Mouse (Mus musculus): ENCODE measurements at regions not wholly inside any gene's neighbourhood (a gene's known extent, or its start where the extent isn't known, plus 50 kb on each side); places are given as distances from the start of the nearest gene placed in this dataset.
A peak's percentile ranks its signal among the peaks of the same experiment; 100 is the strongest.

DNA sequence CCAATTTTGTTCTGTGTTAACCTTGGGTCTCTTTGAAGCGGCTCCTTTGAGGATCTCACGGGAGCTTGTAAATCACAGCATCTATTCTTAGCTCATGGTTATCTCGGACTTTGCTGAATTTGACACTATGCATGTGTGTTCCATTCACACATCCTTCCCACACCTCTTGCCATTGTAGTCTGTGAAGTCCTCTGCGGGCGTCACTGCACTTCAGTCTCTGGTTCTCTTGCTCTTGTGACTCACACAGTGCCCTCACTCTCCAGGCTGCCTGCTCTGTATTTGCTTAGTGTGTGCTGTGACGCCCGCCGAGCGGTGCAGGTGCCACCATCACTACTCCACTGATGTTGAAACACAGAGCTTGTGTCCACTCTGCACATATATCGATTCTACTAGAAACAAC, 1271.2 kb downstream of the Synb start:
- DNase-seq: no peak

- DNase-seq: no peak
Observed at GRCm38 (mm10) chr14:68021240-68021639, 1272.9 kb downstream of the Synb start.

DNA sequence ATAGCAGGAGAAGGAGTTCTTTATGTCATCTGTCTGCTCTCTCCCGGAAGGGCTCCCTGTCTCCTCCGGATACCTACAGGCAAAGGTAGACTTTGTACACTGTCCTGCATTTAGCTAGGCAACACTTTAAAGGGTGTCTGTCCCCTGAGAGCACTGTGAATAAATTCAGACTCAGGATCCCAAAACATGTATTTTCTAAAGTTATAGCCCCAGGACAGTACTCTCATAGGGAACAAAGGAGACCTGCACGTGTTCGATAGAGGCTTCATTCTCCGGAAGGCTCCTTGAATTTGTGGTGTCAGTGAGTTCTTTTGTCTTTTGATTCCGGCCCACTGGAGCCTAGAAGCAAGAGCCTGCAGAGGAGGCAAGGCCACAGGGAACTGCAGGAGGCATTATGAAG, 1273.3 kb downstream of the Synb start:
- no peak for DNase-seq

GRCm38 (mm10) chr14:68018686-68019085, 1275.4 kb downstream of the Synb start:
- DNase-seq: no peak

GRCm38 (mm10) chr14:67996790-67997417, 1297.2 kb downstream of the Synb start:
- DNase-seq: no peak

DNA sequence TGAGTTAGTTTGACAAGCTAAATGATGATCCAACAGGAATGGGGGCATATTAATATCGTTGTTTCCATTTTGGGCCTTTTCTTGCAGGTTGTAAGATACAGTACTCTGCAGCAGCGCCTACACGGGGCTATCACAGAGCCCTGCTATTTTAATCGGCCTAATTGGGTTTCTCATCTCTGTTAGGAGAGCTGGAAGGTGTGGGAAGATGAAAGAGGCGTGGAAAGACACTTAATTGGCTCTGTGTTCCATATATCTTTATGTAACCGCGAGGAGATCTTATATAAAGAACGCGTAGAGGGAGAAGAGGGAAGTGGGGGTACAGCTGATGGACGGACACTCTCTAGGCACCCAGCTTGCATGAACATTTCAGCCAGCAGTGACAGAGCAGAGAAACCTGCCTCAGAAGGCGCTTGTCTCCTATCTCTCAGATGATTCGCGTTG, 1300.5 kb downstream of the Synb start:
- no peak for DNase-seq

DNA sequence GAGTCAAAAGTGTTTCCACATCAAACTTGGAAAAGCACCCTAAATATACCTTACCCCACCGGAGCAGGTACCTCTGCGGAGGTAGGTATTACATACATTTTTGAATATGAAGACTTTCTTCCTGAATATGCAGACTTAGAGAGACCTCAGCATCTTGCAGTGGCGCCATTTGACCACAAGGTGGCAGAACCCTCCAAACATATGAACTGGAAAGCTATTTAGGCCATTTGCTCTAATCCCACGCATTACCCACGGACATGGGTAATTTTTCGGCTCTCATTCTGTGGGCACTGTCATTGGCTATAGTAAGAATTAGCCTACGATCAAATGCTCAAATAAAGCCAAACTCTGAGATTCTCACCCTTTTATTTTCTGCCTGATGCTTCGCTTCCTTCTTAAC, 1301.0 kb downstream of the Synb start:
- peak; percentile 72 for DNase-seq

GRCm38 (mm10) chr14:67992088-67992487, 1302.0 kb downstream of the Synb start:
- no peak for DNase-seq

- no peak for DNase-seq
Observed at GRCm38 (mm10) chr14:67990271-67990670, 1303.8 kb downstream of the Synb start.

All from cerebellum, adult 9-10 months (tissue).